Mouse (Mus musculus): Measurements from ENCODE around the gene Atg16l1.
A peak's percentile ranks its signal among the peaks of the same experiment; 100 is the strongest.

Atg16l1 gene

DNA sequence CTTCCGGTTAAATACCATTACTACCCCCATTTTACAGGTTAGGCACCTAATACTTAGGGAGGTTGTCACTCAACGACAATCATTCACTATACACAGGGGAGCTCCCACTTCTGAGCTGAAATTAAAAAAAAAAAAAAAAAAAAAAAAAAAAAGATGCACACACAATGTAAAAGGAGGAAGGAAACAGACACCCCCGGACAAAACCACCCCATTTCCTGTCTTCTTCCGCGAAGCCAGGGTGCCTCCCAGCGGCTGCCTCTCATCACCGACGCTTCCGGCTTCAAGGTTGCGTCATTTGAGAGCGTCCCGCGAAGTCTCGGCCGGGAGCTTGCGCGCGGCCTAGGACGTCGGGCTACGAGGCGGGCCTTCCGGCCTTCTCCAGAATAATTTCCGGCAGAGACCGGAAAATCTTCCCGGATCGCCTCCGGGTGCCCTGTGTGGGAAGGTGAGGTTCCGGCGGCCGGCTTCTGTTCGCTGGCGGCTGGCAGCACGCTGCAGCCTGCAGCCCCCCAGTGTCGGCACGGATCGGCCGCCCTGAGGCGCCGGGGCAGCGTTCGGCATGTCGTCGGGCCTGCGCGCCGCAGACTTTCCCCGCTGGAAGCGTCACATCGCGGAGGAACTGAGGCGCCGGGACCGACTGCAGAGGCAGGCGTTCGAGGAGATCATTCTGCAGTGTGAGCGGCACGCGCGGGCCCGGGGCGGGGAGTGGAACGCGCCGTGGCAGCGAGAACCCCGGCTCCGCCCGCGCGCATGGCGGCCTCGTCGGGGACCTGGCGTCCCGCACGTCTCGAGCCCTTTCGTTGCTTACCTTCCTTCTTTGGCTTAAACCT is at the start of gene Atg16l1:
Atg16l1 (plus strand) TSS at position 230 of the 830 bp plus-strand sequence.
- peak; percentile 85 for DNase-seq (ENCODE audit: low spot score)

DNA sequence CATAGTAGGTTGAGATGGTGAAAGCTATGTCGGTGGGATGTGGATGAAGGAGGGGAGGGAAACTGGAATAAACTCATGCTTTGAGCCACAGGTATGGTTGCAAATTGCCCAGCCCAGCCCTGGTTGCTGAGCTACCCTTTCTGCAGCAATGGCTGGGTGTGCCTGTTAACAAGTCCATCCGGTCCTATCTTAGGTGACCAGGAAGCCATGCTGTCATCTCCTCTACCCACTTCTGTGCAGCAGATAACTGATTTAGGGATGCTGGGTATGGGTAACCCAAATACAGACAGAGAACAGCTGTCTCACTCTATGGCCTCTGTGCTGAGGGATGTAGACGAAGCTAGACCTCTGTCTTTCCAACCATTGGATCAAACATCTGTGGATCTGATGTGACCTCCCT is 49.3 kb upstream of the Atg16l1 start:
- no peak for DNase-seq (ENCODE audit: low spot score)

DNA sequence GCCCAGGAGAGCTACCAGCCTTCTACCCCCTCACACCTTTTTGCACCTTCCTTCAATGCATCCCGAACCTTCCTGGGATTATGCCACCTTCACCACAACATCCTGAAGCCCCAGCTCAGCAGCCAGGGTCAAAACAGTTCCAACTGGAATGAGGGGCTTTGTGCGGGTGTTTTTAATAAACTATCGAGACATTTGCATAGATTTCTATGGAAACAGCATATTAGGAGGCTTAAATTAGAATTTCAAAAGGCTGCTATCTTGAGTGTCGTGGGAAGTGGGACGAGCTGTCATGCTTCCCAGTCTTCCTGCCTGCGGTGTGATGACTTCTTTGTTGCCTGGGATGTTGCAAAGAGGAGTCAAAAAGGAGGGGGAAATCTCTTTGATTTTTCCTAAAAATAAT is 46.6 kb upstream of the Atg16l1 start:
- no peak for DNase-seq (ENCODE audit: low spot score)

DNA sequence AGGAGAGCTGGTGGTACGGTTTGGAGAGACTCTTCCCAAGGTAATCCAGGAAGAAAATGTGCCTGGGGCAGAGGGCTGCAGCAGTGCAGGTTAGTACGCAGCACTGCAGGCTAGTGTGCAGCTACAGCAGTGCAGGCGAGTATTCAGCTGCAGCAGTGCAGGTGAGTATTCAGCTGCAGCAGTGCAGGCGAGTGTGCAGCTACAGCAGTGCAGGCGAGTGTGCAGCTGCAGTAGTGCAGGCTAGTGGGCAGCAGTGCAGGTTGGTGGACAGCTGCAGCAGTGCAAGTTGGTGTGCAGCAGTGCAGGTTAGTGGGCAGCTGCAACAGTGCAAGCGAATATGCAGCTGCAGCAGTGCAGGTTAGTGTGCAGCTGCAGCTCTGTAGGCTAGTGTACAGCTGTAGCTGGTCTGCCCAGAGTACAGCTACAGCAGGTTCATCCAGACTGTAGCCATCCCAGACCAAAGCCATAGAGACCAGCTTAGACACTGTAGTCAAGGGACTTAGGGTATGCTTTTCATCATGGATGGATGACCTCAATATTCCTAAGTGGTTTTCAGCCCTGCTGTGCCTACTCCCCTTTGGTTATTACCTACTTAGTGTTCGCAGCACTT is 45.9 kb upstream of the Atg16l1 start:
- no peak for DNase-seq (ENCODE audit: low spot score)

DNA sequence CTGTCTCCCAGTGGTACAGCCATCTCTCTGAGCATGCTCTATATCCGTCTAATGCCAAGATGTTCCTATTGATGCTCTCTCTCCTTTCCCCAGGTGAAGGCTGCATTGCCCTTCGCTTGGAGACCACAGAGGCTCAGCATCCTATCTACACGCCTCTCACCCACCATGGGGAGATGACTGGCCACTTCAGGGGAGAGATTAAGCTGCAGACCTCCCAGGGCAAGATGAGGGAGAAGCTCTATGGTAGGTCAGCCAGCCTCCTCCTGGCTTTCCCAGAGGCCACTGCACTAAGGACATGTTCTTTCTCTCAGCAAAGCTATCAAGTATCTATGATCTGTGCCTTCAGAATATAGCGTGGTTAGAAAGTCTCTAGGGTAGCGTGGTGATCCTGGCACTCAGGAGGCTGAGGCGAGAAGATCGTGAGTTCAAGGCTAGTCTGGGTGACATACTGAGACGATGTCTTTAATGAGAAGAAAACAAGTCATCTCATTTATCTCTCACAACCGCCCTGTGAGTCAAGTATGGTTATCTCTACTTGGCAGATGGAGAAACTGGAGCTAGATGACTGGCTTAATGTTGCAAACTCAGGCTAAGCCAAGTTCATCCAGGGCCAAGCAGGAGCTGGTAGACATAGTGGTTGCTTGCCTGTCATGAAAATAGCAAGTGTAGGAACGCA is 43.6 kb upstream of the Atg16l1 start:
- no peak for DNase-seq (ENCODE audit: low spot score)

DNA sequence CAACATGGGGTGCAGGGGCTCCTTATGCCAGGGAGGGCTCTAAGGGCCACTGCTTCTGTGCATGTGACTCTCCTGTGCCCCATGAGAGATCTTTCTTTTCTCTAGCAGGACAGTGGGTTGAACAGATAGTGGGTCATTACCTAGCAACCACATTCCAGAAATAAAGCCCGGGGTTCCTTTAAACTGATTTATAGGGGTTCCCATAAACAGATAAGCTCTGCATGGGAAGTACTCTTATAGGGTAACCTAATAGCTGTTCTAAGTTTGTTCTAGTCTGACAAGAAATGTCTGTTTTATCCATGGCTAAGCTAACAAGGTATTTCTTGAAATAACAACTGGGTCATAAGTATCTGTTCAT is 43.1 kb upstream of the Atg16l1 start:
- no peak for DNase-seq (ENCODE audit: low spot score)

DNA sequence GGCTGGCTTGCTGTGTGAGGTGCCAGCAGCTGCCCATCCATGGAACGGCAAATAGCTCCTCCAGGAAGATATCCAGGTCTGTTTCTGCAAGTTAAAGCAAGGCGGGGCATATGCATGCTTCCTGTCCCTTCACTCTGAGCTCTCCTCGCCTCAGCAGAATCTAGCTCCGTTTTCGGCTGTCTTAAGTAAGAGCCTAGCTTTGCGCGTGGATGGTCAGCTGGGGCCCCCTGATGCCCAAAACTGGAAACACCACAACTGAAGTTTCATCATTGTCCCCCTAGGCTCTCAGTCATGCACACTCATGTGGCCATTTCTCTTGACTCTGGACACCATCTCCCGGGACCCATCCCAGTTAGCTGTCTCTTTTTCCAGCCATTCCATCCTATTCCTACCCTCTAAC is 34.3 kb upstream of the Atg16l1 start:
- no peak for DNase-seq (ENCODE audit: low spot score)

DNA sequence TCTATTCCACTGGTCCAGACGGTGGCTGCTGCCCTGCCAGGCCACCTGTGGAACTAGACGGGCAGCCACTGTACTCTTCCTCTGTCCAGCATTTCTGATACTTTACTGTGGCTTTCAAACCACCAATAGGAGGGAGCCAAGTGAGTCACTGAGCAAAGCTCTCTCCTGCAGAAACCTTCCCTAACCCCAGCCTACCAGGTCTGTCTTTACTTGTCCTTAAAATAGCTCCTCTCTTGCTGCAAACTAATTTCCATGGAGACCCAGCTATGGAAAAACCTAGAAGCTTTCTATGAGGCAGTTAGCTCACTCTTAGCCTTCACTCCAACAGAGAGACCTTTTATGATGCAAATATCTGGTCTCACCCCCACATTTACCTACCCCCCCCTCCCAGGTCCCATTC is 33.6 kb upstream of the Atg16l1 start:
- DNase-seq (ENCODE audit: low spot score) = no peak

DNA sequence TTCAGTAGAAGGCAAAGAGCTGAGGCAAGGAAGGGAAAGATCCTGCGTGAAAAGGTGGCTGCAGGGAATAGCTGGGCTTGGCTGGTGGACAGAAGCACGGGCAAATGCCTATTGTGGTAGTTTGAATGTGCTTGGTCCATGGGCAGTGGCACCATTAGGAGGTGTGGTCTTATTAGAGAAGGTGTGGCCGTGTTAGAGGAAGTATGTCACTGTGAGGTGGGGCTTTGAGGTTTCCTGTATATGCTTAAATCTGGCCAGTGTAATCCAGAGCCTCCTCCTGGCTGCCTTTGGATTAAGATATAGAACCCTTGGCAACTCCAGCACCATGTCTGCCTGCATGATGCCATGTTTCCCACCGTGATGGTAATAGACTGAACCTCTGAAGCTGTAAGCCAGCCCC is 32.3 kb upstream of the Atg16l1 start:
- DNase-seq (ENCODE audit: low spot score) = no peak

DNA sequence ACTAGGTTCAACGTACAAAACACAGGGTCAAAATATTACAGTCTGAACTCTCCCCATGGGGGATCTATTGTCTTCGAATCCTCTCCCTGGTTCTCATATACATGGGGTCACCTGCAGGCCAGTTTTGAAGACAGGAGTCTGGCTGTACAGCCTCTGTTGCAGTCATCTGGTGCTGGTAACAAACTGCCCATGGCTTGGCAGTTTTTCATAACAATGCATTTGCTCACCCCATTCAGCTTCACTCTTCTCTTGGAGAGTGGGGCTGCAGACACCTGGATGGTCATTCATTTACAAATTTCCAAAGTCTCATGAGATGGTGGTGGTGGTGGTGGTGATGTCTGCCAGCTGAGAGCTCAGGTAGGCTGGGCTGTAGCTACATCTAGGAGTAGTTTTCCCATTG is 26.6 kb upstream of the Atg16l1 start:
- DNase-seq (ENCODE audit: low spot score) = no peak

DNA sequence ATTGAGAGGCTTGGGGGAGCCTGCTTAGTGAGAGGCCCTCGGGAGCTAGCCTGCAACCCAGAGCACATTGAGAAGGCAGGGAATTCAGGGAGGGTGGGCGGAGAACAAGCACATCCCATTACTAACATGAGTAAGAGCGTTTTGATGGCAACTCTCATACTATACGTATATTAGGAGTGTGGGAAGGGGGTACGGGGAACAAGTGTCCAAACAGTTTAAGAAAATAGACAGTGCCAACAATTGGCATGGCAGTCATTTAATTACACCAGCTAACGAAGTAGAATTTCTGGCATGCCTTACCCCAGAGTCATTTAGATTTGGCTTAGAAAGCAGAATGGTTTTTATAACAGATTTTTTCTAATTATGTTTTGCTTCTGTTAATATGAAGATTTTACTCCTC is 25.8 kb upstream of the Atg16l1 start:
- no peak for DNase-seq (ENCODE audit: low spot score)

DNA sequence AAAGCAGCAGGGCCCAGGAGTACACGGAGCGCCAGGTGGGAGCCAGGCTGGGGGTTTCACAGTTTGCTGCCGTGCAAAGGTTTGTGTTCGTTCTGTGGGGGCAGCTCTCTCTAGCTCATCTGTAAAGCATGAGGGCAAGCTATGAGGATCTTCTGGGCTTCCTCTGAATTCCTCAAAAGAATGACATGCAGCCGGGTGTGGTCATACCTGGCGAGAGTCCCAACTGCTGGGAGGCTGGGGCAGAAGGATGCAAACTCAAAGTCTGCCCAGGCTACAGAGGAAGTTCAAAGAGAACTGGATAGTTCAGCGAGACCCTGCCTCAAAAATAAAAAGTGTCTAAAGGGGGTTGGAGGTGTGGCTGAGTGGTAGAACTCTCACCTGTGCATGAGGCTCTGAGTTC is 25.4 kb upstream of the Atg16l1 start:
- no peak for DNase-seq (ENCODE audit: low spot score)

DNA sequence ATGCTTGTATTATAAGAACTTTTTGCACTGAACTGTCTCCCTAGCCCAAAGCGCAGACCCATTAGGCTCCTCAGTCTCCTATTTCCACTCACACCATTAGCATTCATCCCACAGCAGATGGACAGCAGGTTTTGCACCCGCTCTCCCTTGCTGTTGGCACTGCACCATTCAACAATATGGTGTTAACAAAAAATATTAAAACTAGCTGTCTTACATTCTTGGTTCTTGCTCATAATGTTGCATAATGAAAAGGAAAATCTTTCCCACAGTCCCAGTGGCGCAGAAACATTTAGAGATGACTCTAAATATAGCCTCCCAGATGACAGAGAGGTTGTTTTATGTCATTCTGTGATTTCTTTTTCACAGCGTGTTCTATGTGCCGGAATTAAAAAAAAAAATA is 22.5 kb upstream of the Atg16l1 start:
- DNase-seq (ENCODE audit: low spot score) = no peak

DNA sequence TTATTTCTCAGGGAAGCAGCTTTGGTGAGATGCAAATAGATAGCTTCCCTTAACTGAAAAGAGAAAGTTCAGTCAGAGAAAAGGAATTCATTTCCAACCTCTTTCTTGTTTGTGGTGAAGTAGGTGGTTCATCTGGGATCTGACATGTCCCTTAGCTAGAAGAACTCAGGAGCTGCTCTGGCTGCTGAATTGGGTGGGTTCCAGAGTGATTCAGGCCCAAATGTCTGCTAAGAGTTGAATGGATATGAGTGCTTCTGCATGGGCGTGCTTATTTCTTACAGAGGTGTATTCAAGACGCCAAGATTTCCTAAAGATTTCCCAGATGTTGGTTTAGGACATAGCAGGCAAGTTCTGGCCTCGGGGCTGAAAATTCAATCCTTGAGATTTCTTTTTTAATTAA is 21.5 kb upstream of the Atg16l1 start:
- no peak for DNase-seq (ENCODE audit: low spot score)

DNA sequence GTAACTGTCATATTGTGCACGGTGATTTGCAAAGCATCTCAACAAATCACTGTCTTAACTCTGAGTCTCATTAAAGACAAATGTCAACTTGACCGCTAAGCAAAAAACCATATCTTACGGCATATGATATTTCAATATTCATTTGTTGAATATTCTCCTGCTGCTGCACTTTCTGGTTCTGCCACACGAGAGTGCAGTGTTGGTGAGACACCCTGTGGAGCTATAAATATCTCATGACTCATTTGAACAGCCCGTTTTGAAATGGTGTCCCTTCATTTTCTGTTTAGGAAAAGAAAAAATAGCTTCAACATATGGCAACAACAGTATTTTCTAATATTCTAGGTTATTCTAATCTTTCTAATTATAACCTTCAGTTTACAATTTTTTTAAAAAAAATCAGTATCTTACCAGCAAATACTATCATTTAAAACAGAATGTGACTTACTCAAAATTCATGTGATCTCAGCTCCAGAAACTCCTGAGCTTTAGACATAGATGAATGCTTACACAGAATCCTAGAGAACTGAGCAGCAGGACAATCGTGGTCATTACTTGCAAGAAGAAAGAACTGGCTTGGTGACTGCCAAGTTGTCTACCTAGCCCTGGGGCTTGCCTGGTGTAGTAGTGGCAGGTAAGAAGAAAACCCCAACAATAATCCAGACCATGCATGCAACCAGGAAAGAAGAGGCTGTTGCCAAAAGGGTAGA is 14.9 kb upstream of the Atg16l1 start:
- DNase-seq (ENCODE audit: low spot score) = no peak

DNA sequence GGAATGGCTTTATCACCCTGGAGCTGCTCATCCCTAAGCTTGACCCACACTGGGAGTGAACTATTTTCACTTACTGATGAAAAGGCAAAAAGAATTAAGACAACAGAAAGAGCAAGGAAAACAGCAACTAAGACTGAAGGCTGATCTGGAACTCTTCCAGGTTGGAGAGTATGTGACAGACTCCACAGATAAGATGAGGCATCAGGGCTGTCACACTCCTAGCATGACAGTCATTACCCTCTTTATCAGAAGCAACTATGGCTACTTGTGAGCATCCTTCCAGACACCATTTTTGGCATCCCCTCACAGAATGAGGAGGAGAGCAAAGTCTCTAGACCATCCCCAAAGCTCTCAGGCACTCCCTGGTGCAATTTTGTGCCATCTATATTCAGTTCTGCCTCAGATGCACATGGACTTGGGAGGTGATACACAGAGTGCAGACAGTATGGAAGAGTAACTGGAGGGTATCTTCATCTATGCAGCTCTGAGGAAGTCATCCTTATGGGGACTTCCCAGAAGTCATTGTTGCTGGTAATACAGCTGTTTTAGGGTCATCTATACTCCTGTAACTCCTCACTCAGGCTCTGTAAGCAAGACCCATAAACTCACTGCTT is 6.2 kb upstream of the Atg16l1 start:
- no peak for DNase-seq (ENCODE audit: low spot score)

DNA sequence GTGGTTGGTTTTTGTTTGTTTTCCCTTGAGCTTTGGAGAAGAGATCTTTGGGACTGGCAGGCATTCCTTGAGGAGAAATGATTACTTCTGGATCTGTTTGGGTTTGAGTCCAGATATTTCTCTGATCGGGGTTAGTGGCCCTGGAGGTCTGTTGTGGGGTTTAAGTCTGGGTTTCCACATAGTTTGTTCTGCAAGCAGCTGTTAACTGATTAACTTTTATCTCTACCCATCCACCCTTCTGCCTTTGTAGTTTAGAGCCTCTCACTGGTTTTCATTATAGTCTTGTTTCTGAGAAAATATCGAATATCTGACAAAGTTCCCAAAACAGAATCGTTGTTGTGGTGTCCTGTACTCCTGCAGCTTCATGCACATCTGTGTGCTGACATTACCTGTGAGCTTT is 8.2 kb downstream of the Atg16l1 start:
- DNase-seq (ENCODE audit: low spot score) = no peak

DNA sequence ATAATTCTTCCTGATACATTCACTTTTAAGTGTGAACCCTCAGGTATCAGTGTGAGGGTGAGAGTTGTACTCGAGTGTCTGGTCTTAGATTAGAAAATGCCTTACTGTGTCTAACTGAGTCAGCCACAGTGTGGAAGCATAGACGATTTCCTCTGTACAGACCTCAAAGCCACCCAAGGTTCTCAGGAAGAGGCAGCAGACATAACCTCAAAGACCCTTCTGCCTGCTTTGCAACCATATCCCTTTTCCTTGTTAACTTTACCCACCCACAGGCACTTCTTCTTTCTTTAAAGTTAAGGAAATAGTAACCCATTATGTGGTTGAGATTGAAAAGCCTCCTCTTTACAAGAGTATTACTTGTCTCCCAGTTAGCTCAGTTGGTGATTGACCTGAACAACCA is 10.1 kb downstream of the Atg16l1 start:
- no peak for DNase-seq (ENCODE audit: low spot score)

DNA sequence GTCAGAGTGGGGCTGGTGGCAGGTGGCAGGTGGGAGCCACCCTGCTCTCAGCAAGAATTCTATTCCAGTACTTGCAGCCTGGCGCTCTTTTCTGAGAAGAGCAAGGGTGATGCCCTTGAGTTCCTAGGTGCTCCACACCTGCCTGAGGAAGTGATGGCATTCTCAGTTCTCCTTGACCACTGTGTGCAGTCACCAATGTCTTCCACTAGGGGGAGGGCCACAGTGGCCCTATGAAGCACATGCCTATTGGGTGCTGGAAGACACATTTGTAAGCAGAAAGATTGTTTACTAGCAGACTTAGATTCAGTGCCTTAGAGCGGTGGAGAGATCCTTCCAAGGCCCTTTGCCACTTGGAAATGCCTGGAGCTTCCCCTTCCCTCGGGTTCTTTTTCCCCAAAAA is 10.6 kb downstream of the Atg16l1 start:
- DNase-seq (ENCODE audit: low spot score) = no peak

DNA sequence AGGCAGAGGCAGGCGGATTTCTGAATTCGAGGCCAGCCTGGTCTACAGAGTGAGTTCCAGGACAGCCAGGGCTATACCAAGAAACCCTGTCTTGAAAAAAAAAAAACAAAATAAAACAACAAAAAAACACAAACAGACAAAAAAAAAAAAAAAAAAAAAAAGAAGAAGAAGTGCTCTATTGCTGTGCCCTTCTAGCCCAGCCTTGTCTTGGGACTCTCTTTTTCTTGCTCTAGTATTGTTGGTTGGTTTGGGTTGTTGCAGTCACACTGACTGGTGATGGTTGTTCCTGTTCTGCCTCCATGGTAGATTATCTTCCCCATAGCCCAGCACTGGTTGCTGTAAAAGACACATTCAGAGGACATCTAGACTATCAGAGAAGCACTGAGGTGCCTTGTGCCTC is 13.6 kb downstream of the Atg16l1 start:
- DNase-seq (ENCODE audit: low spot score) = no peak

DNA sequence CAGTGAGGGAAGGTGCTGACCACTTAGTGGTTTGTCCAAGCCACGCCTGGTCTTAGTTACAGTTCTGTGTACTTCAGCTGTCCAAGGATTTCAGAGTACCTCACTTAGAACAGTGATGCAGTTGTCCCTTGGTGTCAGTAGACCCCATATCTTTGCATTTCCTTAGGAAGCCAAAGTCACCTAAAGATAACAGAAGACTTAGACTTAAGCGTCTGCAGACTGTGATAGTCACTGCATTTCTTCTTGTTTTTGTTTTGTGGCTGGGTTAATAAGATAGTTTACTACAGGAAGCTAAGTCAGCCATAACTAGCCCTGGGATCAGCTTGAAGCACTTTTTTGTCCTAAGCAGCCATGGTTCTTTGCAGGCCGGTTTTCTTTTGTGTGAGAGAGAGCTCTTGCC is 14.8 kb downstream of the Atg16l1 start:
- DNase-seq (ENCODE audit: low spot score) = no peak

DNA sequence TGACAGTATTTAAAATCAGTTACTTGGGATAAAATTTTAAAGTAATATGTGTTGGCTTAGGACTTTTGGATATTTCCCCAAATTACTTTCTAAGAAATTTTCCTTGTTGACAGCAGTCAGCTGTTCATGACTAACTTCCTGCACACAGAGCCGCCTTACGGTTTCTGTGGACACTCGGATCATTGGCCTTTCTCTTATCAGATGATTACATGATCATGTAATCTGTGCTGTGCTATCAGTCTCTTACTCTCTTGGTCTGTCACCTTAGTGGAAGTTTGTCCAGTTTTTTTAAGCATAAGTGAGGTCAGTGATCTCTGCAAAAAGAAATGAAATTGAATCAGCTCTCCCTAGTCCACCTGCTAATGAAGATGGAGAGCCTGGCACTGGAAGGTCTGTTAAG is 16.1 kb downstream of the Atg16l1 start:
- DNase-seq (ENCODE audit: low spot score) = no peak
